Mouse (Mus musculus) midbrain, embryonic 12.5 days (tissue): Measurements from ENCODE around the gene 1810010D01Rik. TPM values are rescaled to one million over a fixed set of nuclear protein-coding genes. Genes with fewer than 3 reads are reported as not detected.
A peak's percentile ranks its signal among the peaks of the same experiment; 100 is the strongest.

Experiments used
- ATAC-seq: fragments of 200-750 bp; cut with Nextera tagmentation; 2 replicates; pipeline ENCODE4 v1.8.0; 2017; ENCODE audit warnings: low read depth, moderate TSS enrichment, moderate library complexity; ENCODE audit not compliant: low FRiP score
- H3K27ac ChIP-seq: fragments of 300-500 bp; sonication (generic); replicated peaks from 2 replicates; pipeline ENCODE4 v1.5.1; 2016; ENCODE audit warnings: mild to moderate bottlenecking
- H3K27me3 ChIP-seq: fragments of 300-500 bp; sonication (generic); 2 replicates; pipeline ENCODE4 v1.6.1; 2016; ENCODE audit warnings: mild to moderate bottlenecking
- H3K36me3 ChIP-seq: fragments of 300-500 bp; sonication (generic); 2 replicates; pipeline ENCODE4 v1.6.1; 2016
- H3K4me1 ChIP-seq: fragments of 300-500 bp; sonication (generic); 2 replicates; pipeline ENCODE4 v1.6.1; 2016
- H3K4me2 ChIP-seq: fragments of 300-500 bp; sonication (generic); replicated peaks from 2 replicates; pipeline ENCODE4 v1.6.1; 2016; ENCODE audit warnings: mild to moderate bottlenecking, moderate library complexity
- H3K4me3 ChIP-seq: fragments of 300-500 bp; sonication (generic); 2 replicates; pipeline ENCODE4 v1.5.1; 2016; ENCODE audit warnings: mild to moderate bottlenecking
- H3K9ac ChIP-seq: fragments of 300-500 bp; sonication (generic); replicated peaks from 2 replicates; pipeline ENCODE4 v1.6.1; 2016; ENCODE audit warnings: mild to moderate bottlenecking, moderate library complexity
- H3K9me3 ChIP-seq: fragments of 300-500 bp; sonication (generic); 2 replicates; pipeline ENCODE4 v1.6.1; 2016; ENCODE audit warnings: mild to moderate bottlenecking
- WGBS: fragments of 180-500 bp; shearing (Covaris S2); methylation state at CpG from one replicate; pipeline ENCODE4 v1.1.7; 2016; 5-methylcytosine and 5-hydroxymethylcytosine counted together
- polyA plus RNA-seq: library from polyadenylated mRNA; unstranded; fragments of >200 nt; fragmentation: Nextera tagmentation; extraction: Ambion mirVana; gene quantifications from 2 replicates; pipeline ENCODE4 v1.2.1, GENCODE M21; 2016

The 1810010D01Rik gene
- polyA plus RNA-seq, 1 experiment from 2014 or later, result 0.20 TPM

DNA sequence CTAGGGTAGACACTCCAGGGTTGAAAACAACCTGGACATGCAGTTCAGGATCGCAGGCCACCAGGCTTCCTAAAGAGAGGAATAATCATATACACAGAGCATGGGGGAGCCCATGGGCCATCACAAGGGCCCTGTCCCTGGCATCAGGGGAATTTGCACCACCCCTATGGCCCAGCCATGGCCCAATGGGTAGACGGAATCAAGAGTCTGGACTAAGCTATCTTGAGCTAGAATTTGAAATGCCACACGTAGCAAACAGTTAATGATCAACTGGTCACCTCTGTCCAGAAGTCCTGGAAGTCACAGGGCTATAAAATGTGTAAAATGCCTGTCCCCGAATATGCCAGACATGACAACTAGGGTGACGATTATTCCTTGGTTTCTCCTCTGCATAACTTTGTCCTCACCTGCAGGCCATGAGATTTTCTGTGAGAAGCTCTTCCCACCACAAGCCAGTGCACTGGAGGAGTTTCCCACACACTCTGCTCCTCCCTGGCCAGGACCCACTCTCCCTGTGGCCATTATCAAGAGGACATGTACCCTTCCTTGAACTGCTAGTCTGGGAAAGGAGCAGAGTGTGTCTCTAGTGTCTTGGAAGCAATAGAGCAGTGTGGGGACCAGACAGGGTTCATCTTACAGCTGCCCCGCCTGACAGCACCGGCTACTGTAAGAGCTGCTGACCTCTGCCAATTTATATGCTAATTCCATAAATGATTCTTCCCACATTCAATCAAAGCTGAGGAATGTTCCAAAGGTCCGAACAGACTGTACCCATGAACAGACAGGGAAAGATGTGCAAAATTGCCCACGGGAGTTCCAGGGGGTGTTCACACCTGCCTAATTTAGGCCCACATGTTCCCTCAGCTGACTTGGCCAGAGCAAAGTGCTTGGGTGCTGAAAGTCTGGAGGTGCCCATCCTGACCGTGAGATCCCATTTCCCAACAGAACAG lies 27.2 kb upstream of the 1810010D01Rik start:
- Histone ChIP-seq H3K4me2 (no peak overlapping the region), H3K27me3 (peaks cover 5% of the 10 kb centered on the region; the same call in 1 of the 2 replicates), H3K27ac (no peak overlapping the region), H3K9me3 (no peaks in the 10 kb centered on the region), H3K36me3 (no peaks in the 10 kb centered on the region), H3K4me1 (no peaks in the 10 kb centered on the region), H3K4me3 (no peak overlapping the region), H3K9ac (no peak overlapping the region)
- ATAC-seq, result no peak
- WGBS, result 87% methylated on average over 10 of the region's 10 CpGs

DNA sequence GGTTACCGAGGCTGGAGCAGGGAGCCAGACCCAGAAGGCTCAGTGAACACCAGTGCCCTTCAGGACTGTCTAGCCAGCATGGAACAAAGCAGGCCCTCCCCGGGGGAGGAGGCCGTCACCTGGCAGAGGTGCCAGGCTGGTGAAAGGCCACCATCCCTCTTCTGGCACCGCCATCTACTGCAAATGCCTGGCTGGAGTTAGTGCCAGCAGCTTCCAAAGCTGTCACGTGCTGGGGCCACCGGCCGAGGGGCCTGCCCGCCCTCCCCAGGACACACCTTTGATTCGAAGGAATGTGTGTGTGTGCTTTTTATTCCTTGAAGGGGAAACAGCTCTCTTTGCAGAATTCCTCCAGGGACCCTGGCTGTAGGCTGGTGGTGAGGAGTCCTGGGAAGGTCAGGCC lies 23.7 kb upstream of the 1810010D01Rik start:
- Histone ChIP-seq H3K36me3 (no peaks in the 10 kb centered on the region), H3K27me3 (0 out of 2 replicates have a peak, but pooled peaks cover 5% of the 10 kb centered on the region), H3K4me2 (no peak overlapping the region), H3K4me1 (no peaks in the 10 kb centered on the region), H3K4me3 (no peak overlapping the region), H3K27ac (no peak overlapping the region), H3K9ac (no peak overlapping the region), H3K9me3 (no peaks in the 10 kb centered on the region)
- WGBS, result 80% methylated on average over 9 of the region's 9 CpGs
- no peak for ATAC-seq

DNA sequence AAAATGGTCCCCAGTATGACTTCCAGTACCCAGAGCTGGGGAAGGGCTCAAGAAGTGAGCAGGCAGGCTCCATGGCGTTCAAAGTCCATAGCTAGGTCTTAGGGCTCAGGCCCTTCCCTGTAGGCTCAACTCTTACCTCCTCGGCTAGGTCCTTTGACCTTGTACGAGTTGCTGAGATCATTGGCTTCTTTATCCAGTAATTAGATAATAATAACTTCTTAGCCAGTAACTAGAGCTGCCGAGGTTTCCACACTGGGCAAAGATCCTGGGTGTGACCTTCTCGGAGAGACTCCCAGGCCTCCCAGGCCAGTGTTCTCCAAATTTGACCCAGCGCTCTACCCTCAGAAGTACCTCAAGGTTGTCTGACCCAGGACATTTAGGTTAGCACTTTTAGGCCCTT lies 18.7 kb upstream of the 1810010D01Rik start:
- Histone ChIP-seq H3K27ac (no peak overlapping the region), H3K4me1 (peaks cover 4% of the 10 kb centered on the region; the same call in 1 of the 2 replicates), H3K4me2 (no peak overlapping the region), H3K9ac (no peak overlapping the region), H3K4me3 (no peak overlapping the region), H3K9me3 (no peaks in the 10 kb centered on the region), H3K36me3 (no peaks in the 10 kb centered on the region), H3K27me3 (no peaks in the 10 kb centered on the region)
- WGBS, result 91% methylated on average over 6 of the region's 6 CpGs
- ATAC-seq, result no peak

DNA sequence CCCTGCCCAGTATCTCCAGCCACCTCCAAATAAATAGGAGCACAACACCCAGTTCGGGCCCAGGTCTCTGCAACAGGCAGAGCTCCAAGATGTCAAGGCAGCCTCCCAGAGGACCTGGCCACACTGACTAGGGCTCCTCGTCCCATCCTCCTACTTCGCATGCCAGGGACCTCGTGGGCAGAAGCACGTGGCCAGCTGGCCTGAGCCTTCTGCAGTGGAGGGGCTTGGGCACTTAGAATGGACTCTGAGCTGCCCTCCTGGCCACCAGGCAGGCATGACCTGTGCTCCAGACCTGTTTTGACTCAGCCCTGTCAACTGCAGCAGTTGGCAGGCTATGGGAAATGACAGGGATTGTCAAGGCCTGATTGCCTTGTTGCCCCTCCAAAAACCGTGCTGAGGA lies 17.7 kb upstream of the 1810010D01Rik start:
- H3K27ac ChIP-seq, result no peak overlapping the region
- WGBS, result 88% methylated on average over 6 of the region's 6 CpGs
- H3K9me3 ChIP-seq, result no peaks in the 10 kb centered on the region
- no peaks in the 10 kb centered on the region for H3K36me3 ChIP-seq
- H3K4me3 ChIP-seq, result no peak overlapping the region
- no peak overlapping the region for H3K9ac ChIP-seq
- H3K4me2 ChIP-seq, result no peak overlapping the region
- H3K4me1 ChIP-seq, result peaks cover 4% of the 10 kb centered on the region; the same call in 1 of the 2 replicates
- no peak for ATAC-seq
- H3K27me3 ChIP-seq, result no peaks in the 10 kb centered on the region

DNA sequence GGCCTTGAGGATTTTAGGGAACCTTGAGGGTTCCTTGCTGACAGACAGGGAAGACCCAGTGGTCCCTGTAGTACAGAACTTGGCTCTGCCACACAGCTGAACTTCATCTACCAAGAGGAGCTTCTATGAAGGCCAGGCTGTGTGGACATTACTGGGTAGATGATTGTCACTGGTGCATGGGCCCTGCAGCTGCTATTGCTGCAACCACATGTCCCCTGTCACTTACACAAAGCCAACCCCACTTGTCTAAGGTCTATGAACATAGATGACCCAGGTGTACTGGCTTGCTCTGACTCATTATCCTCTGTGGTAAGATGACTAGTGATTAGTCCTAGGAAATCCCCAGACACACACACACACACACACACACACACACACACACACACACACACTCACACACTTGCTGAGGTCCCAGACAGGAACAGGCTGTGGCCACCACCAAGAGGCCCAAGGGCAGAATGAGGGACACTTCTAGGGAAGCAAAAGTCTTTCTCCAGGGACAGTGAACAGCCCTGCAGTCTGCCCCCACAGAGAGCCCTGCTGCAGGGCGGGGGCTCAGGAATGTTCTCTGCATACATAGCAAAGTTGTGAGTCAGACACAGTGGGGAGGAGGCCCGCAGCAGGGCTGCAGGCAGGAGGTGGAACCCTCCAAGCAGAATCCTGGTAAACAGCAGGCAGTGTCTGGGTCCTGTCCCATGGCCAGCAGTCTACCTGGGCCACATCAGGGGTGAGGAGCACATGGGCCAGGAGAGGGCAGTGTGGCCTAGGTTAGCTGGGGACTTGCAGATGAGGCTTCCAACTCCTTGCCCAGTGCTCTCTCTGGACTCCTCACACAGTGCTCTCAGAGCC lies 14.1 kb upstream of the 1810010D01Rik start:
- Histone ChIP-seq H3K4me2 (no peak overlapping the region), H3K4me3 (no peak overlapping the region), H3K27ac (no peak overlapping the region), H3K4me1 (peaks cover 4% of the 10 kb centered on the region; the same call in 1 of the 2 replicates), H3K27me3 (0 out of 2 replicates have a peak, but pooled peaks cover 2% of the 10 kb centered on the region), H3K9me3 (no peaks in the 10 kb centered on the region), H3K36me3 (no peaks in the 10 kb centered on the region), H3K9ac (no peak overlapping the region)
- WGBS, result 35% methylated on average over 2 of the region's 2 CpGs
- ATAC-seq, result no peak

DNA sequence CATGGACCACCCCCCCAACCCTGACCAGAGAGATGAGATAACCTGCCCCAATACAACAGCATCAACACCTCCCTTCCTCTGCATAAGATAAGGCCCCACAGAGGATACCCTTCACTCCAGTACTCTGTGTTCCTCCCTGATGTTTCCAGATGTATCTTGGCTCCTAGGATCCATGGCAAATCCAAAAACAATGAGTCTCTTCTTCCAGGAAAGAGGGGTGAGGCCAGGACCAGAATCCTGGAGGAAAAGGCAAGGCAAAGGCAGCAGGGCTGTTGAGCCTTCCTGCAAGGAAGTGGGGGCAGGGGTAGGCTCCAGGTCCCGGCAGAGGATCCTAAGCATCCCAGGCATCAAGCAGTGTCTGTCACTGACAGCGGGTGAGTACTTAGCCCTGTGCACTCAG lies 13.4 kb upstream of the 1810010D01Rik start:
- no peak overlapping the region for H3K4me3 ChIP-seq
- H3K27ac ChIP-seq, result no peak overlapping the region
- H3K9me3 ChIP-seq, result no peaks in the 10 kb centered on the region
- no peak for ATAC-seq
- 0 out of 2 replicates have a peak, but pooled peaks cover 2% of the 10 kb centered on the region for H3K27me3 ChIP-seq
- H3K4me2 ChIP-seq, result no peak overlapping the region
- H3K36me3 ChIP-seq, result no peaks in the 10 kb centered on the region
- no peak overlapping the region for H3K9ac ChIP-seq
- WGBS, result 68% methylated on average over 2 of the region's 2 CpGs
- H3K4me1 ChIP-seq, result peaks cover 7% of the 10 kb centered on the region

DNA sequence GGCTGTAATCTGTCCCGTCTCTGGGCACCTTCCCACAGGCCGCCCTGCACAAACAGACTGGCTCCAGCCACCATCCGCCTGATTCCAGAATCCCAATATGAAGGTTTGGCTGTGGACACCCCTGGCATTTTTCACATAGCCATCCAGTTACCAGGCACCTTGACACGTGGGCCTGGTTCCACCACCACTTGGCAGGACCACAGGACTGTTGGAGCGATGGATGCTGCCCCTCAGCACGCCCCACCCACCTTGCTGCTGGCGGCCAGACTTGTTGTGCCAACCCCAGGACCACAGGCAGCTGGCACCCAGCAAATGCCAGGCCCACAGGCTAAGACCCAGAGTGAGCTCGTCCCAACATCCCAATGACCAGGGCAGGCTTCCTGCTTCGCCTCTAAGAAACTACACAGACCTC lies 11.5 kb upstream of the 1810010D01Rik start:
- 85% methylated on average over 9 of the region's 9 CpGs for WGBS
- no peak for ATAC-seq
- peaks cover 3% of the 10 kb centered on the region; the same call in 1 of the 2 replicates for H3K27me3 ChIP-seq

DNA sequence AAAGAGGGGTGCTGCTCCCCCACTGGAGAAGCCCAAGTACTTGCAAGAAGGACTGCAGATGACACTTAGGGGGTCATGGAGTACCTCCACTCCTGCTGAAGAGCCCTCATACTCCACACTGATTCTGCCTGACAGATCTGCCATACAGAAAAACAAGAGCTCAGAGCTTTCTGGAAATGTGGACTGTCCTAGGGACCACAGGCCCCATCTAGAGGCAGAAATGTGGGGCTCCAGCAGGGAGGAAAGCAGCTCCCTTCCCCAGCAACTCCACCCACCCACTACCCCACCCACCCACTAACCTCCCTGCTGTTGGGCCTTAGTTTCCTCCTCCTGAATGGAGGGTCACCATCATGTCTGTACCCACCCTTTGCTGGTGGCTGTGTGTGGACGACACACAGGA lies 8.7 kb upstream of the 1810010D01Rik start:
- WGBS, result 63% methylated on average over 1 of the region's 1 CpGs
- H3K36me3 ChIP-seq, result no peaks in the 10 kb centered on the region
- peaks cover 8% of the 10 kb centered on the region; the same call in 1 of the 2 replicates for H3K27me3 ChIP-seq
- H3K4me3 ChIP-seq, result no peak overlapping the region
- peaks cover 24% of the 10 kb centered on the region for H3K4me1 ChIP-seq
- no peak overlapping the region for H3K4me2 ChIP-seq
- no peak overlapping the region for H3K27ac ChIP-seq
- no peak overlapping the region for H3K9ac ChIP-seq
- no peaks in the 10 kb centered on the region for H3K9me3 ChIP-seq
- no peak for ATAC-seq

More for the DNA sequence above, 11.5 kb upstream of the 1810010D01Rik start:
- Histone ChIP-seq H3K36me3 (no peaks in the 10 kb centered on the region), H3K4me3 (no peak overlapping the region), H3K4me1 (peaks cover 9% of the 10 kb centered on the region), H3K27ac (no peak overlapping the region), H3K9ac (no peak overlapping the region), H3K9me3 (no peaks in the 10 kb centered on the region), H3K4me2 (no peak overlapping the region)

DNA sequence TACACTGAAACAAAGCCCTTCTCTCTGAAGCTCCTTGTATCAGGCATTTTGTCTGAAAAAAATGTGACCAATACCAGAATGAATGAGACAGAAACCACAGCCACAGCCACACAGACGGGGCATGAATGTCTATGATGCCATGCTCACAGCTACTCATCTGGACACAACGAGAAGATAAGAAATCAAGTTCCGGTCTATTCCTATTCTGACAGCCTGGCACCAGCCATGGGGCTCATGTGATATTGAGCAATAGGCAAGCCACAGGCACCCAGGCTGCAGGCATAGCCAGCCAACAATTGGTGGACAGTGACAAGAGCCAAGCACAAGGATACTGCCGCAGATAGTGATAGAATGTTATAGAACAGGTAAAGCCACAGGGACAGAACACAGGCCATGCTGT lies 7.6 kb upstream of the 1810010D01Rik start:
- Histone ChIP-seq H3K27ac (no peak overlapping the region), H3K4me2 (no peak overlapping the region), H3K4me3 (no peak overlapping the region), H3K27me3 (peaks cover 8% of the 10 kb centered on the region; the same call in 1 of the 2 replicates), H3K4me1 (peaks cover 32% of the 10 kb centered on the region), H3K9me3 (no peaks in the 10 kb centered on the region), H3K9ac (no peak overlapping the region), H3K36me3 (no peaks in the 10 kb centered on the region)
- 95% methylated on average over 4 of the region's 4 CpGs for WGBS
- no peak for ATAC-seq

DNA sequence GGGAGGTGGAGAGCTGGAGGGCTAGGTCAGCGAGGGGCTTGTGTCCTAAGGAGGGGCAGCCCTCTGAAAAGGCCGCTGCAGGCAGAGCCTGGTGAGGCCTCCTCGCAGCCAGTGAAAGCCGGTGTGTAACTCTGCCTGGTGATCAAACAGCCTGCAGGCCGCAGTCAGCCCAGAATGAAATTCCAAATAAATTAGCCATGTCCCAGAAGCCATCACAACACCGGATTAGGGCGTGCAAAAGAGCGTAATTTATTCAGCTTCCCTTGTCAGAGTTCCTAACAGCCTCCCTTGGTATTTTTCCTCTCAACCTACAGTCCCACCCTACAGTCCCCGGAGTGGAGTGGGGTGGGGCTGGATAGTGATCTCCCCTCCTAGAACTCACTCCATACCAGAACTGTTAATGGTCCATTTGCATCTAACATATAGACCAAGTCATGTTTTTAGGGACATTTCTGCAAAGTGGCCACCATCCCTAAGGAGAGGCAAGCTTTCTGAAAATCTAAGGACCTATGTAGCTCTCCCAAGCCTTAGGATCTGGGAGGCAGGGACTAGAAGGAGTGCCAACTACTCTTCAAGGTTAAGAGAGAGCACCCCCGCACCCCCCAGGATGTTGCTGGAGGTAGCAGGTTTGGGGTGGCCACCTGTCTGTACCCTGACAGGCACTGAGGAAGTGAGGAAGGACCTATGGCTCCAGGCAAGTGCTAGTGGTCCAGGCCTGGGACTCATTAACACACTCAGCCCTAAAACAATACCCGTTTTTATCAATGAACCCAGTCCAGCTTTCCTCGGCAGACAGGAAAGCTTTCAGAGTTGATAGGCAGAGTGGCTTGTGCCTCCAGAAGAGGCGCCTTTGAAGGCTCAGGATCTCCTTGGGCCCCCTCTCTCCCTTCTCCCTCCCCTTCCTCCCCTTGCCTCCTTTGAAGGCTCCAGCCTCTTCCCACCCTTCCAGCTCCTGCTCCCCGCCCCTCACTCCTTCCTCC lies 4.1 kb upstream of the 1810010D01Rik start:
- Histone ChIP-seq H3K4me3 (no peak overlapping the region), H3K27ac (peak overlapping the region; percentile 91), H3K9ac (peak overlapping the region; percentile 43), H3K4me2 (peak overlapping the region; percentile 19; the same call in 1 of the 2 replicates), H3K9me3 (no peaks in the 10 kb centered on the region), H3K36me3 (no peaks in the 10 kb centered on the region), H3K4me1 (peaks cover 46% of the 10 kb centered on the region), H3K27me3 (peaks cover 6% of the 10 kb centered on the region; the same call in 1 of the 2 replicates)
- WGBS, result 8% methylated on average over 14 of the region's 14 CpGs
- peak; percentile 90 for ATAC-seq
